Mouse (Mus musculus) hindbrain, embryonic 13.5 days (tissue): ENCODE data around the gene Ncbp3. TPM values are rescaled to one million over a fixed set of nuclear protein-coding genes. Genes with fewer than 3 reads are reported as not detected.

Experiments
- ATAC-seq: fragments of 200-750 bp; cut with Nextera tagmentation; 2 replicates; pipeline ENCODE4 v1.8.0; 2017; ENCODE audit warnings: moderate TSS enrichment; ENCODE audit not compliant: low FRiP score
- H3K27ac ChIP-seq: fragments of 300-500 bp; sonication (generic); 2 replicates; pipeline ENCODE4 v1.5.1; 2015; ENCODE audit warnings: inconsistent platforms, mild to moderate bottlenecking, moderate library complexity
- H3K27me3 ChIP-seq: fragments of 300-500 bp; sonication (generic); 2 replicates; pipeline ENCODE4 v1.6.1; 2015; ENCODE audit warnings: mild to moderate bottlenecking, inconsistent platforms
- H3K36me3 ChIP-seq: fragments of 300-500 bp; sonication (generic); 2 replicates; pipeline ENCODE4 v1.6.1; 2015; ENCODE audit warnings: mild to moderate bottlenecking, inconsistent platforms
- H3K4me1 ChIP-seq: fragments of 300-500 bp; sonication (generic); replicated peaks from 2 replicates; pipeline ENCODE4 v1.6.1; 2015; ENCODE audit warnings: inconsistent platforms
- H3K4me2 ChIP-seq: fragments of 300-500 bp; sonication (generic); 2 replicates; pipeline ENCODE4 v1.6.1; 2015; ENCODE audit warnings: inconsistent platforms, mild to moderate bottlenecking, moderate library complexity
- H3K4me3 ChIP-seq: fragments of 300-500 bp; sonication (generic); 2 replicates; pipeline ENCODE4 v1.5.1; 2015; ENCODE audit warnings: mild to moderate bottlenecking, inconsistent platforms
- H3K9ac ChIP-seq: fragments of 300-500 bp; sonication (generic); 2 replicates; pipeline ENCODE4 v1.6.1; 2015; ENCODE audit warnings: mild to moderate bottlenecking, inconsistent platforms
- H3K9me3 ChIP-seq: fragments of 300-500 bp; sonication (generic); 2 replicates; pipeline ENCODE4 v1.6.1; 2016; ENCODE audit warnings: inconsistent platforms
- WGBS: fragments of 180-500 bp; shearing (Covaris S2); methylation state at CpG from one replicate; pipeline ENCODE4 v1.1.7; 2015; 5-methylcytosine and 5-hydroxymethylcytosine counted together
- polyA plus RNA-seq: library from polyadenylated mRNA; unstranded; fragments of >200 nt; fragmentation: Nextera tagmentation; extraction: Ambion mirVana; gene quantifications from 2 replicates; pipeline ENCODE4 v1.2.1, GENCODE M21; 2015

The Ncbp3 gene
- polyA plus RNA-seq: 12.5 and 13.1 TPM in 2 replicates

DNA sequence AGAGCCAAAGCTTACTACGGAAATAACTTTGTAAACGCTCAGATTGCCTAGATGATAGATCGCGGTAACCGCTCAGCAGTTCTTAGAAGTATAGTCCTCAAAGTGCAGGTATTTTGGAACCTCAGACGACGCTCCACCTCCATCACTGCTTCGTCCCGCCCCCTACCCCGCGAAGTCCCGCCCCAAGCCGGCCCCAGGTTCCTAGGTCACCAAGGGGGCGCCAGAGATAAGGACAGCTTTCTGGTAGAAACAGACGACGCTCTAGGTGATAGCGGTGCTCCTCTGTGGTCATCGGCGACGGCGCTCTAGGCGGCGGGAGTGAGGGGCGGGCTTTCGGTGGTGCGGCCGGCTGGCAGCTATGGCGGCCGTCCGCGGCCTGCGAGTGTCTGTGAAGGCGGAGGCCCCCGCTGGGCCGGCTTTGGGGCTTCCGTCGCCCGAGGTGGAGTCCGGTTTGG lies at the start of gene Ncbp3:
Gene Ncbp3, plus strand, starts transcription at position 242 of the 455 bp plus-strand sequence.
- peak within 1 kb of the TSS; percentile 85 for H3K4me2 ChIP-seq
- ATAC-seq: peak; percentile 94
- peak within 1 kb of the TSS; percentile 94 for H3K27ac ChIP-seq
- H3K27me3 ChIP-seq: no peaks in the 10 kb centered on the region
- H3K9me3 ChIP-seq: no peaks in the 10 kb centered on the region
- peak within 1 kb of the TSS; percentile 94 for H3K4me3 ChIP-seq
- peaks cover 24% of the 10 kb centered on the region for H3K36me3 ChIP-seq
- peaks cover 21% of the 10 kb centered on the region for H3K4me1 ChIP-seq
- WGBS: 1% methylated on average over 39 of the region's 39 CpGs
- peak within 1 kb of the TSS; percentile 96 for H3K9ac ChIP-seq

DNA sequence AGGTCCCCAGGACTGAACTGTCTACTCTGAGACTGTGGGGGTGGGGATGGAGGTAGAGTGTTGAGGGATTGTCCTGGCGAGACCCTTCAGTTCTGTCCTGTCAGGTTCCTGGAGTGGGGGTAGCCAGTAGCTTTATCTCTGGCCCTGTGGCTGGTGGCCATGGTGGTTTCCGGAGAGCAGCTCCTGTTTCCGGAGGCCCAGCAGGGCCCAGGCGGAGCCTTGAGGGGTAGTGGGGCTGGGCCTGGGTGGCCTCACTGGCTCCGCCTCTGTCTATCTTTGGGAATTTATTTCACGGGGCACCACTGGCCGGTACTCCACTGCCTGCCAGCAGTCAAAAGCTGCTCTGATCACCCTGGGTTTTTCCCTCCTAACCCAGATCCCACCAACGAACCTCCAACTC lies 48.8 kb upstream of the Ncbp3 start, which contains the start of gene P2rx1:
Gene P2rx1, plus strand, starts transcription at position 333 of the 400 bp plus-strand sequence.
- no peak within 1 kb of the TSS for H3K9ac ChIP-seq
- 0 out of 2 replicates have a peak, but pooled peaks cover under 1% of the 10 kb centered on the region for H3K9me3 ChIP-seq
- H3K36me3 ChIP-seq: no peaks in the 10 kb centered on the region
- H3K4me2 ChIP-seq: no peak within 1 kb of the TSS
- no peak within 1 kb of the TSS for H3K4me3 ChIP-seq
- H3K4me1 ChIP-seq: no peaks in the 10 kb centered on the region
- no peak within 1 kb of the TSS for H3K27ac ChIP-seq
- H3K27me3 ChIP-seq: no peaks in the 10 kb centered on the region
- WGBS: 59% methylated on average over 8 of the region's 8 CpGs
- no peak for ATAC-seq

DNA sequence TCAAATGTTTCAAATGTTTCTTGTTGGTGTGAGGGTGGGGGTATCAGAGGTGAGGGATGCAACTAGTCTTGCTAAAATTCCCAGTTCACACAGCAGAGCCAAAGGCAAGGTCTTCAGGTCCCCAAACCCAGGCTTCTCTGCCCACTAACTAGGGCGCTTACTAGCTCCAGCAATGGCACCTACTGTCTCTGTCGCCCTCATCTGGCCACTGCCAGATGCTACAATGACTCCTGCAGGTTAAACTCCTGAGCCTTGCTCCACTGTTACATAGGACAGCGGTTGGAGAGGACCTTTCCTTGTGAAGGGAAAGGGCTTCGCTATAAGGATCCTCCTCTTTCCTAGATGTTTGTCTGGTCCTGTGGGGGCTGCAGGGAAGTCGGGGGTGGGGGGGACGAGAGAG lies 46.6 kb upstream of the Ncbp3 start:
- 12% methylated on average over 6 of the region's 6 CpGs for WGBS
- Histone ChIP-seq H3K4me2 (no peak overlapping the region), H3K9me3 (peaks cover 2% of the 10 kb centered on the region; the same call in 1 of the 2 replicates), H3K27ac (no peak overlapping the region), H3K27me3 (no peaks in the 10 kb centered on the region), H3K4me1 (no peaks in the 10 kb centered on the region), H3K9ac (no peak overlapping the region), H3K36me3 (no peaks in the 10 kb centered on the region), H3K4me3 (no peak overlapping the region)
- ATAC-seq: no peak

DNA sequence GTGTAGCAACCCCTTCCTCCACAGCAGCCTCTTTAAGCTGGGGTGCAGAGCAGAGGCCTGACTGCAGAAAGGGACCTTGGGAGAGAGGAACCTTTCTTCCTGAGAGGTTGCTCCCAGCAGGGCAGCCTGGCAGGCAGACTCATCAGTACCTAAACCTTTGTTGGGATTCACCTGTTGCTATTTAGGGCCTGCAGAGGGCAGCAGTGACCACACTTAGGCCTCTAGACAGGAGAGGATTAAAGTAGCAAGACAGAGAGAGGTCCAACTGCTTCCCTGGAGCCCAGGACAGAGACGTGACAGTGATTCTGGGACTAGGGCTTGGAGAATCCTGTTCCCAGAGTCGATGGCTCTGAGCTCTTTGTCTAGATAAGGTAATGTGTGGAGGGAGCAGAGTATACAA lies 41.2 kb upstream of the Ncbp3 start:
- Histone ChIP-seq H3K9me3 (peaks cover 2% of the 10 kb centered on the region; the same call in 1 of the 2 replicates), H3K4me3 (no peak overlapping the region), H3K27me3 (peaks cover 4% of the 10 kb centered on the region; the same call in 1 of the 2 replicates), H3K36me3 (no peaks in the 10 kb centered on the region), H3K27ac (no peak overlapping the region), H3K4me1 (no peaks in the 10 kb centered on the region), H3K4me2 (no peak overlapping the region), H3K9ac (no peak overlapping the region)
- no peak; the same call in 1 of the 2 replicates for ATAC-seq
- 7% methylated on average over 2 of the region's 2 CpGs for WGBS

DNA sequence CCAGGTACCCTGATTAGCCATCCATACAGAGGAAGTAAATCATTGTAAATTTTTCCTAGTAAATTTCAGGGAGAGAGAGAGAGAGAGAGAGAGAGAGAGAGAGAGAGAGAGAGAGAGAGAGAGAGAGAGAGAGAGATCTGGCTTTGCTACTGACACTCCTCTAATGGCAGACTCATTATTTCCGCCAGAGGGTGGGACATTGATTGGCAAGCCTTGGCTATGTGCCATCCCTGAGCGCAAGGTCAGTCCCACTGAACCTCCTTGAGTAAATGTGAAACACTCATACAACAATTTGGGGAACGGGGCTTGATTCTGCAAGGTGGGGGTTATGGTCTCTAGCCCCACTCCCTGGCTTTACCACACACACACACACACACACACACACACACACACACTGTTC lies 40.5 kb upstream of the Ncbp3 start:
- Histone ChIP-seq H3K27me3 (peaks cover 4% of the 10 kb centered on the region; the same call in 1 of the 2 replicates), H3K9ac (no peak overlapping the region), H3K4me3 (no peak overlapping the region), H3K4me2 (no peak overlapping the region), H3K27ac (no peak overlapping the region), H3K36me3 (no peaks in the 10 kb centered on the region), H3K4me1 (no peaks in the 10 kb centered on the region), H3K9me3 (peaks cover 2% of the 10 kb centered on the region; the same call in 1 of the 2 replicates)
- 78% methylated on average over 3 of the region's 3 CpGs for WGBS
- ATAC-seq: no peak

DNA sequence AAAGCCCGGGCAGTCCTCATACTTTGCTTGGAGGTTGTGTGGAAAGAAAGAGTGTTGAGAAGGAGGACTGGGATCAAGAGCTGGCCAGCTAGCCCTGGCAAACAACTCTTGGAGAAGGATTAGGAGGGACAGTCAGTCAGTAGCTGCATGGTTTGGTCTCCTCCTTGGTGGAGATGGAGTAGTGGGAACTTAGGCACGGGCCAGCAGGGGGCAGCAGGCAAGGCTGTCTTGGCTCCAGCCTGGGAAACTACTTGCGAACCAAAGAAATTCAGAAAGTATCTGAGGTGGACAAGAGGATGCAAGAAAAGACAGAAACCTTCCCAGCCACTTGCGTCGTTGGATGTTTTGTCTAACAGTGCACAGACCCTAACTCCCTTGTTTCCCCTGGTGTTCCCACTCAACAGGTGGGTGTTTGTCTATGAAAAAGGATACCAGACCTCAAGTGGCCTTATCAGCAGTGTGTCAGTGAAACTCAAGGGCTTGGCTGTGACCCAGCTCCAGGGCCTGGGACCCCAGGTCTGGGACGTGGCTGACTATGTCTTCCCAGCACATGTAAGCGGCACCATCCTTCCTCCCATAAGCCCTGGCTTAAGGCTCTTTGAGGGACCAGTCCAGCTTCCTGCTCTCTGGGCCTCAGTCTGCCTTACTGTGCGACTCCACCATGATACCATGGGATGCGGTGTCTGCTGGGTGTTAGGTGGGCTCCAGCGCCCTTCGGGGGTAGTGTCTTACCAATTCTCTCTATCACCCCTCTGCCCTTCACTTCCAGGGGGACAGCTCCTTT lies 39.7 kb upstream of the Ncbp3 start:
- Histone ChIP-seq H3K4me3 (no peak overlapping the region), H3K4me1 (no peaks in the 10 kb centered on the region), H3K36me3 (no peaks in the 10 kb centered on the region), H3K27me3 (peaks cover 4% of the 10 kb centered on the region; the same call in 1 of the 2 replicates), H3K4me2 (no peak overlapping the region), H3K9me3 (peaks cover 2% of the 10 kb centered on the region; the same call in 1 of the 2 replicates), H3K9ac (no peak overlapping the region), H3K27ac (no peak overlapping the region)
- ATAC-seq: no peak
- 63% methylated on average over 11 of the region's 11 CpGs for WGBS

DNA sequence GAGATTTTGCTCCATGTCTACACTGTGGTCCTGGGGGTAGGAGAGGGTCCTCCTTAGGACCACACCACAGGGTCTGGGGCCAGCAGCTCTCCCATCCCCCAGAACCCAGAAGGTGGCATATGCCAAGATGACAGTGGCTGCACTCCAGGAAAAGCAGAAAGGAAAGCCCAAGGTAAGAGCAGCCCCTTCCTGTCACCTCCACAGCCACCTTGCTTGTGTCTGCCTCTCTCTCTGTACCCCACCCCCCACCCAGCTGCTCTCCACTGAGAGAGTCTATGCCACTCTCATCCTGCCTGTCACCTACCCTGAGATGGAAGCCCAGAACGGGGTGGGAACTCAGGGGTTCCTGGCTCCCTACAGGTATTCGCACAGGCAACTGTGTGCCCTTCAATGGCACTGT lies 38.8 kb upstream of the Ncbp3 start:
- 67% methylated on average over 2 of the region's 2 CpGs for WGBS
- H3K4me3 ChIP-seq: no peak overlapping the region
- H3K36me3 ChIP-seq: no peaks in the 10 kb centered on the region
- H3K9me3 ChIP-seq: peaks cover 1% of the 10 kb centered on the region; the same call in 1 of the 2 replicates
- no peak for ATAC-seq
- H3K9ac ChIP-seq: no peak overlapping the region
- H3K27ac ChIP-seq: no peak overlapping the region
- no peaks in the 10 kb centered on the region for H3K4me1 ChIP-seq
- H3K27me3 ChIP-seq: peaks cover 6% of the 10 kb centered on the region; the same call in 1 of the 2 replicates
- H3K4me2 ChIP-seq: no peak overlapping the region

DNA sequence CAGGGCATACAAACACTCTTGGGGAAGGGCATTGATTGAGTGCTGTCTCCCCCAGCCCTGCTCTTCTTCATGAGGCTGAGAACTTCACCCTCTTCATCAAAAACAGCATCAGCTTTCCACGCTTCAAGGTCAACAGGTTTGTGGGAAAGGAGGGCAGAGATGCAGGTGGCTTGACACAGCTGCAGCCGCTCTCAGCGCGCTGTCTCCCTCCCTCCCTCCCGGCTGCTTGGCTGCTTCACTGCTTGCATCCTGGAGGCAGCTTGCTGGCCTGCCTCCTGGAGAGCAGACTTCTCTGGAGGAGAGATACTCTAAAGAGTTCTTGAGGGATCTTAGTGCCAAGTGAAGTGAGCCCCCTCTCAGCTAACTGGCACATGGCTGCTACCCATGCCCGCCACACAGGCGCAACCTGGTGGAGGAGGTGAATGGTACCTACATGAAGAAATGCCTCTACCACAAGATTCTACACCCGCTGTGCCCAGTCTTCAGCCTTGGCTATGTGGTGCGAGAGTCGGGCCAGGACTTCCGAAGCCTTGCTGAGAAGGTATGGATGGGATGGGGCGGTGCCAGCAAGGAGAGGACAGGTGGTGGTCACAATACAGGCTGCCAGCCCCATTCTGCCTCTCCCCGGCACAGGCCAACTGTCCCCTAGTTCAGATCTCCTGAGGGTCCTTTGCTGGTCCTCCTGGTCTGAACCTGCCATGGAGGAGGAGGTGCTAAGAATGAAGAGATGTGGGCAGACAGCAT lies 37.9 kb upstream of the Ncbp3 start:
- no peak overlapping the region for H3K4me3 ChIP-seq
- no peaks in the 10 kb centered on the region for H3K4me1 ChIP-seq
- peaks cover 6% of the 10 kb centered on the region; the same call in 1 of the 2 replicates for H3K27me3 ChIP-seq
- no peak overlapping the region for H3K9ac ChIP-seq
- no peaks in the 10 kb centered on the region for H3K36me3 ChIP-seq
- 59% methylated on average over 13 of the region's 13 CpGs for WGBS
- H3K27ac ChIP-seq: no peak overlapping the region
- ATAC-seq: no peak
- no peak overlapping the region for H3K4me2 ChIP-seq
- H3K9me3 ChIP-seq: no peaks in the 10 kb centered on the region

DNA sequence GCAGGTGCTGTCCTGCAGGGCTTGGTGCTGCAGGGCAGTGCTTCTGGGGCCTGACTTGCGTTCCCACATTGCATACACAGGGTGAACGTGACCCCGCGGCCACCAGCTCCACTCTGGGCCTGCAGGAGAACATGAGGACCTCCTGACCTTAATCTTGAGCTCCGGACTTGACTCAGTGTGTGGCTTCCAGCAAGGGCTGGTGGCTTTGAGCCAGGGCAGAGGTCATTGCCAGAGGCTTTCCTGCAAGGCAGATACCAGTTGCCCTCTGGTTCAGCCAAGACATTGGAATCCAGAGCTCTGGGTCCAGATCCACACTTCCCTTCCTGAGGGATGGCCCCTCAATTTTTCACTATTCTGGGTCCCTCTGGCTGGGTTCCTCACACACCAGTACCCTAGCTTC lies 33.6 kb upstream of the Ncbp3 start:
- Histone ChIP-seq H3K36me3 (no peaks in the 10 kb centered on the region), H3K9me3 (no peaks in the 10 kb centered on the region), H3K4me3 (no peak overlapping the region), H3K27ac (no peak overlapping the region), H3K4me1 (peaks cover 20% of the 10 kb centered on the region), H3K27me3 (peaks cover 17% of the 10 kb centered on the region), H3K9ac (no peak overlapping the region), H3K4me2 (no peak overlapping the region)
- WGBS: 79% methylated on average over 5 of the region's 5 CpGs
- no peak for ATAC-seq

DNA sequence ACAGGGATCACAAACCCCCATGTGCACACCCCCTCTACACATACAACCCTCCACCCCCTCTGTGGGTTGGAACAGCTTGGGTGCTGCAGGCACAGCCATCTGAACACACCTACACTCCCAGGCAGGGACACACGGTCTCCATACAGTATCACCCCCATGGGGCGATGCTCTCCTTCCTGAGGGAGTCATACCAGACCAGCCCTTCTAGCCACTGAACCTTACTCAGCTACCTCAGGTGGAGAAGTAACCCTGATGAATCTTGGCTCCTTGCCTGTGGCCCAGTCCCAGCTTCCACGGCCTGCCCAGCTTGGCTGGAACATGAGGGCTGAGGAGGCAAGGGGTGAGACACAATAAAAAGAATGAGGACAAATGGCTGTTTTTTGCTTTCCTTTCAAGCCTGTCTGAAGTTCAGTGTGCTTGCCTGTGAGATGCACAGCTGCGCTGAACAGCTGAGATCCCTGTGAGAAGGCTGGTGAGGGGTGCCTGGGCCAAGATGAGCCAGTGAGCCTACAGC lies 32.7 kb upstream of the Ncbp3 start:
- peaks cover 27% of the 10 kb centered on the region for H3K4me1 ChIP-seq
- no peak for ATAC-seq
- no peak overlapping the region for H3K4me3 ChIP-seq
- no peak overlapping the region for H3K9ac ChIP-seq
- H3K27ac ChIP-seq: 0 out of 2 replicates have a peak overlapping the region, but pooled peaks have one; percentile 36
- peaks cover 21% of the 10 kb centered on the region for H3K27me3 ChIP-seq
- no peaks in the 10 kb centered on the region for H3K36me3 ChIP-seq
- WGBS: 73% methylated on average over 4 of the region's 4 CpGs
- no peaks in the 10 kb centered on the region for H3K9me3 ChIP-seq
- no peak overlapping the region for H3K4me2 ChIP-seq

DNA sequence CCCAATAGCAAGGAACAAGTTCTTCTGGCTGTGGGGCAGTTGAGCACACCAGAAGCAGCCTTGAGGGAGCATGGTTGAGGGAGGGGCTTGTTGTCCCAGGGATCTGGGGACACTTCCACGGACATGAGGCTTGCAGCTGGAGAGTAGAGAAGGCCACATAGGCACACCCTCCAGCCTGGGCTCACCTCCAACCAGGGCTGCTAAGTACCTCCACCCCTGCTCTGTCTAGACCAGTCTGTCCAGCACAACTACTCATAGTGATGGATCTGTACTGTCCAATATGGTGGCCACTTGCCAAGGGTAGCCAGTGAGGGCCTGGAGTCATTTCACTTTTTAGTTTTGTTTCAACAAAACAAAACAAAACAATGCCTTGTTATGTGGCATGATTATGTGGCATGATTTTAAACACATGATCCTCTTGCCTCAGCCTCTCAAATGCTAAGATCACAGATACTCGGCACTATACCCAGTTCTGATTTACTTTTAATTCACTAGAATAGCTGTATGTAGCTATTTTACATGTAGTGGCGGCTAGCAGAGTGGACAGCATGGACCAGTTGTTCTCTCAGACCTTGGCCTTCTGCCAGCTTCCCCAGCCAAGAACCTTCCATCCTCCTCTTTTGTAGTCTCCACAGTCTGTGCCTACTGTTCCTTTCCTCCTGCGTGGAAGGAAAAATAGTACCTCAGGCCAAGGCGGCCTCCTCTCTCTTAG lies 32.0 kb upstream of the Ncbp3 start:
- Histone ChIP-seq H3K9me3 (no peaks in the 10 kb centered on the region), H3K27ac (0 out of 2 replicates have a peak overlapping the region, but pooled peaks have one; percentile 36), H3K4me1 (peaks cover 33% of the 10 kb centered on the region), H3K9ac (0 out of 2 replicates have a peak overlapping the region, but pooled peaks have one; percentile 20), H3K4me2 (no peak overlapping the region), H3K27me3 (peaks cover 27% of the 10 kb centered on the region), H3K36me3 (no peaks in the 10 kb centered on the region), H3K4me3 (no peak overlapping the region)
- ATAC-seq: no peak
- WGBS: 68% methylated on average over 5 of the region's 5 CpGs
